Mouse (Mus musculus) heart, postnatal 0 days (tissue): ENCODE data around the gene Nol4l. TPM values are rescaled to one million over a fixed set of nuclear protein-coding genes. Genes with fewer than 3 reads are reported as not detected.

Experiments
- ATAC-seq: fragments of 200-750 bp; cut with Nextera tagmentation; 2 replicates; pipeline ENCODE4 v1.8.0; 2017; ENCODE audit warnings: low read depth, moderate number of reproducible peaks, moderate library complexity; ENCODE audit not compliant: insufficient read depth
- DNase-seq: peaks from one replicate; pipeline ENCODE4 v3.0.0-alpha.2; 2016; ENCODE audit warnings: low spot score
- H3K27ac ChIP-seq: fragments of 300-500 bp; sonication (generic); 2 replicates; pipeline ENCODE4 v1.5.1; 2014; ENCODE audit warnings: low read depth, mild to moderate bottlenecking
- H3K27me3 ChIP-seq: fragments of 300-500 bp; sonication (generic); 2 replicates; pipeline ENCODE4 v1.6.1; 2014; ENCODE audit warnings: low read length, mixed read lengths; ENCODE audit not compliant: control insufficient read depth, insufficient read depth
- H3K36me3 ChIP-seq: fragments of 300-500 bp; sonication (generic); replicated peaks from 2 replicates; pipeline ENCODE4 v1.6.1; 2014; ENCODE audit warnings: low read length, mixed read lengths; ENCODE audit not compliant: control insufficient read depth, insufficient read depth
- H3K4me1 ChIP-seq: fragments of 300-500 bp; sonication (generic); 2 replicates; pipeline ENCODE4 v1.6.1; 2014; ENCODE audit warnings: antibody characterized with exemption; ENCODE audit not compliant: control insufficient read depth, insufficient read depth
- H3K4me2 ChIP-seq: fragments of 300-500 bp; sonication (generic); 2 replicates; pipeline ENCODE4 v1.6.1; 2014; ENCODE audit warnings: low read depth, mild to moderate bottlenecking, low read length, moderate library complexity
- H3K4me3 ChIP-seq: fragments of 300-500 bp; sonication (generic); 2 replicates; pipeline ENCODE4 v1.5.1; 2014; ENCODE audit warnings: low read depth, low read length
- H3K9ac ChIP-seq: fragments of 300-500 bp; sonication (generic); replicated peaks from 2 replicates; pipeline ENCODE4 v1.6.1; 2014; ENCODE audit warnings: low read depth, low read length, mixed read lengths
- H3K9me3 ChIP-seq: fragments of 300-500 bp; sonication (generic); replicated peaks from 2 replicates; pipeline ENCODE4 v1.6.1; 2016; ENCODE audit warnings: low read length; ENCODE audit not compliant: control insufficient read depth
- CTCF ChIP-seq: IDR thresholded peaks from 2 replicates; pipeline ENCODE4 v1.5.1; 2016; ENCODE audit warnings: antibody characterized with exemption, control low read depth, low read depth
- EP300 ChIP-seq: IDR thresholded peaks from 2 replicates; pipeline ENCODE4 v1.6.1; 2016; ENCODE audit warnings: antibody characterized with exemption, low read depth
- WGBS: fragments of 180-500 bp; shearing (Covaris S2); extraction: QIAGEN DNeasy Blood & Tissue Kit; methylation state at CpG from one replicate; pipeline ENCODE4 v1.1.7; 2014; 5-methylcytosine and 5-hydroxymethylcytosine counted together
- polyA plus RNA-seq: library from polyadenylated mRNA; unstranded; fragments of >200 nt; fragmentation: Nextera tagmentation; extraction: Ambion mirVana; gene quantifications from 2 replicates; pipeline ENCODE4 v1.2.1, GENCODE M21; 2015
- total RNA-seq: library from RNA; depleted of rRNA; stranded (reverse); fragments of >200 nt; gene quantifications from 2 replicates; pipeline ENCODE4 v1.2.3, GENCODE M21; 2014; ENCODE audit warnings: low replicate concordance

Gene Nol4l
- total and polyA plus RNA-seq, 2 experiments from 2014 or later = 4.3 to 13.1 TPM

DNA sequence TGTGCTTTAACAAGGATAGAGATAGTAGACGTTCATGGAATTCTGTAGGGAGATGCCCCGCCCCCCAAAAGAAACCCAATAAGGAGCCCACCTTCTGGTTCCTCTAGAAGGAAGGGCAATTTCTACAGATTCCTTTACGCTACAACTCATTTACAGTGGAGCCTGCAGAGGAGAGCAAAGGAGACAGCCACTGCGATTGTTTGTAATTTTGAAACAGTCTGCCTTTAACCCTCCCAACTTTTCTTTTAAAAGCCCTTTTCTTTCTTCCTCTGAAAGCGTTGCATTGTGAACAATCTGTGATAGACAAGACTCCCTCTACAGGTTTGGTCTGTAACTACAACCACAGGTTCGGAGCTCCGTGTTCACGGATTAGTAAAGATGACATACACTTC lies 83.8 kb downstream of the Nol4l start:
- DNase-seq (peak; percentile 85), ATAC-seq (no peak)
- H3K9ac ChIP-seq = peak overlapping the region; percentile 91; the same call in 1 of the 2 replicates
- no peaks in the 10 kb centered on the region for H3K9me3 ChIP-seq
- peak overlapping the region; percentile 98 for H3K4me3 ChIP-seq
- peaks cover 18% of the 10 kb centered on the region for H3K4me1 ChIP-seq
- 0 out of 2 replicates have a peak overlapping the region, but pooled peaks have one; percentile 89 for H3K27ac ChIP-seq
- no peak for TF ChIP-seq EP300
- peak; percentile 70 for TF ChIP-seq CTCF
- WGBS = under 1% methylated on average over 8 of the region's 8 CpGs
- H3K4me2 ChIP-seq = peak overlapping the region; percentile 78
- H3K36me3 ChIP-seq = no peaks in the 10 kb centered on the region
- H3K27me3 ChIP-seq = no peaks in the 10 kb centered on the region

DNA sequence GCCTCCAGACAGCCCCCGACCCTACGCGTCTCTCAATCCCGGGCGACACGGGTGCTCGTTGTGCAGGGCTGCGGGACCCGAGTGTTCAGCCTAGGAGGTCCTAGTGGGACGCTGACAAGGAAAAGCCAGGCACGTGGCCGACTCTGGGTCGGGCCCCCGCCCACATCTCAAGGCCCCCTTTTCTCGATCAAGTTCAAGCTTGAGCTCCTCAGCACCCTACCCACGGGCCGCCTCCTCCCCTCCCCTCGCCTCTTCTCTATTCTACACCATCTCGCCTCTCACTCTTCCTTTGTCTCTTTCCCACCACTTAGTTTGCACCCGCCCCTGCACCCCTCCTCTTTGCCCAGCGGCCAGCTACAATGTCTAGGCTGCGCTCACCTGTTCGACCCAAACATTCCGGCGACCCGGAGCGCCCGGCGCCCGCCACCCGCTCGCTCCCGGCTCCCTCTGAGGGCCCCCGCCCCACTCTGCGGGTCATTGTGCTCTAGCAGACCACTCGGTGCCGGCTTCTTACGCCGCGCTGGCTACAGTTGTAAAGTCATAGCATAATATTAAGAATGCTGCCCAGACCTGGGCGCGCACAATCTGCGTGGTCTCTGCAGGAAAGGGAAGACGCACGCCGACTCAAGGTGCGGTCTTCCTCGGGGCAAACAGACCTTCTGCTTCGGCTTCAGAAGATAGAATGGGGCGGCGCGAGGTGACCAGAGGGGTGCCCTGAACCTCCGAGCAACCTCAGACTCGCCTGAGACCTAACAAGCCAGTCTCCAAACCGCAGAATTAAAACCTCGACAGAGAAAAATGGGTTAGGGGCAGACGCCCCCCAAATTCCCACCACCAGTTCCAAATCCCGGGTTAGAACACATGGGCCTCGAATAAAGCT lies 84.4 kb downstream of the Nol4l start:
- DNase-seq (no peak), ATAC-seq (peak; percentile 18)
- H3K9ac ChIP-seq = peak overlapping the region; percentile 91
- H3K27me3 ChIP-seq = no peaks in the 10 kb centered on the region
- H3K36me3 ChIP-seq = no peaks in the 10 kb centered on the region
- peak overlapping the region; percentile 89 for H3K27ac ChIP-seq
- H3K9me3 ChIP-seq = no peaks in the 10 kb centered on the region
- peak overlapping the region; percentile 98 for H3K4me3 ChIP-seq
- TF ChIP-seq EP300 = no peak
- TF ChIP-seq CTCF = no peak
- H3K4me2 ChIP-seq = peak overlapping the region; percentile 78
- under 1% methylated on average over 58 of the region's 59 CpGs for WGBS
- H3K4me1 ChIP-seq = peaks cover 24% of the 10 kb centered on the region

DNA sequence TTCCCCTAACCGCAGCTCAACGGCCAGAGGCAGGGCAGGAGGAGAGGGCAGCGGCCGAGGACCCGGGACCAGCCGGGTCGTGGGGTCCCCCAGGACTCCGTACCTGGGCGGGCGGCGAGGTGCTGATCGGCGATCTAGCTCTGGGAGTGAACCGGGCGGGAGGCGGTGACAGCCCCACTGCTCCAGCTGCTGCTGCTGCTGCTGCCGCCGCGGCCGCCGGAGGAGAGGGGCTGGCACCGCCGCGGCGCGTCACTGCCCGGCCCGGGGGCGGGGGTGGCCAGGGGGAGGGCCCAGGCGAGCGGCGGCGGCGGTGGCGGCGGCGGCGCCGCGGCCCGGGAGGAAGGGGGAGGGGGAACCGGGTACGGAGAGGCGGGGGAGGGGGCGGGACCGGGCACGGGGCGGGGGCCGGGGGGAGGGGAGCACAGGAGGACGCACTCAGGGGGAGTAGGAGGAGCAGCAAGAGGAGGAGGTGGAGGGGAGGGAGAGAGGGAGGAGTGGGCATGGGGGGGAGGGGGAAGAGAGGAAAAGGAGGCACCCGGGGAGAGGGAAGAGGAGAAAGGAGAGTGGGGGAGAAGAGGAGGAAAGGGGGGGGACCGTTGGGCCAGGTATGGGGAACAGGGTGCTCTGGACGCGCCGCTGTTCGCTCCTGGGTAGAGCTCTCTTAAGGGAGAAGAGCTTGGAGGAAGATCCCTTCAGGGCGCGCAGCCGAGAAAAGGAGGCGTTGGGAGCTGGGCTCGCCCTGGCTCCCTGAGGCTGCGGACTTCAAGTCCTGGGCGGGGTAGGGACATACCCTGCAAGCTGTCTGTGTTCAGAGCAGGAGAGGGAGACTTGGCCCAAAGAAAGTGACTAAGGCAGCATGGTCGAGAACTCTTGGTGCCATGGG lies 85.3 kb downstream of the Nol4l start:
- Histone ChIP-seq H3K4me1 (peaks cover 29% of the 10 kb centered on the region), H3K36me3 (no peaks in the 10 kb centered on the region), H3K9ac (peak overlapping the region; percentile 91), H3K27ac (peak overlapping the region; percentile 89), H3K27me3 (no peaks in the 10 kb centered on the region), H3K4me3 (peak overlapping the region; percentile 98), H3K4me2 (peak overlapping the region; percentile 78), H3K9me3 (no peaks in the 10 kb centered on the region)
- TF ChIP-seq EP300 = no peak
- DNase-seq (peak; percentile 67), ATAC-seq (peak; percentile 73)
- WGBS = under 1% methylated on average over 33 of the region's 64 CpGs

- DNase-seq (no peak), ATAC-seq (peak; percentile 35)
- Histone ChIP-seq H3K4me2 (peak overlapping the region; percentile 78), H3K36me3 (no peaks in the 10 kb centered on the region), H3K9ac (peak overlapping the region; percentile 91), H3K27ac (peak overlapping the region; percentile 89), H3K9me3 (no peaks in the 10 kb centered on the region), H3K4me3 (peak overlapping the region; percentile 98), H3K27me3 (no peaks in the 10 kb centered on the region), H3K4me1 (peaks cover 30% of the 10 kb centered on the region)
- no peak for TF ChIP-seq CTCF
- TF ChIP-seq EP300 = no peak
- WGBS = under 1% methylated on average over 50 of the region's 59 CpGs
These were observed 86.1 kb downstream of the Nol4l start for GRCm38 (mm10) chr2:153443434-153444240.

DNA sequence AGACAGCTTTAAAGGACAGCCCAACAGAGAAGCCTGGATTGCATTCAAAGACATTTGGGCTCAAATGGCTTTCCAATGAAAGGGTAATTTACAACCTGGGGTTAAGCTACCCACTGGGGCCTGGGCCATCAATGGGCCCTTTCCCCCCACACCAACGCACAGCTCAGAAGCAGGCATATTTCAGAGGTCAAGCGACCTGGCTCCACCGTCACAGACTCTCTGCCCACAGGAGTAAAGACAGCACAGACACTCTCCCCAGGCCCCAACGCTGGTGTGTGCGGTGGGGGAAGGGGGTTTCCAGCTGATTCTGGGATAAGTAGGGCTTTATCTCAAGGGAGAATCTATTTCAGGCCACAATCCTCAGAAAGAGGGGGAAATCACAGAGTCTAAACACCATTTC lies 87.1 kb downstream of the Nol4l start:
- DNase-seq (no peak), ATAC-seq (no peak)
- TF ChIP-seq CTCF (no peak), EP300 (no peak)
- Histone ChIP-seq H3K4me3 (peak overlapping the region; percentile 98), H3K9ac (no peak overlapping the region; the same call in 1 of the 2 replicates), H3K27ac (0 out of 2 replicates have a peak overlapping the region, but pooled peaks have one; percentile 9), H3K9me3 (no peaks in the 10 kb centered on the region), H3K4me1 (peaks cover 39% of the 10 kb centered on the region), H3K4me2 (peak overlapping the region; percentile 78), H3K27me3 (no peaks in the 10 kb centered on the region), H3K36me3 (no peaks in the 10 kb centered on the region)
- WGBS = 51% methylated on average over 5 of the region's 5 CpGs
